Mouse (Mus musculus) retina, adult 2 months (tissue): ENCODE measurements around the gene Dusp5.

Experiments used
- DNase-seq: peaks from one replicate; pipeline ENCODE4 v3.0.0-alpha.2; 2012; ENCODE audit warnings: low read depth, low spot score

The Dusp5 gene

GRCm38 (mm10) chr19:53517370-53518096 is 11.4 kb upstream of the Dusp5 start:
- no peak for DNase-seq

DNA sequence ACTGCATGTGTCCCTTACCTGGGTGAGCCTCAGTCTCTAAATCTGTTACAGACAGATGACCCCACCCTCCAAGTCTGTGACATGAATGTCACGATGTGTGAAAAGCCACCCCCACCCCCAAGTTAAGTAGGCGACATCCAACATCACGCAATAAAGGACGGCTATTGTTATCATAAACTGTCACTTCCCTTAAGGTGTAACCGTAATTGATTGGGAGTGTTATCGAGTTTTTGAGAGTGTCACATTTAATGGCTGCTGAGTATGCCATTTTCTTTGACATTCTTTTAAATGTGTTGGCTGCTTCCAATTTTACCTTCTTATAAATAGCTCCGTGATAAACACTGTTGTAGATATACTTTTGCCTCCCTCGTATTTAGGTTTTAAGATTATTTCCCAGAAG is 9.4 kb upstream of the Dusp5 start:
- DNase-seq = no peak

DNA sequence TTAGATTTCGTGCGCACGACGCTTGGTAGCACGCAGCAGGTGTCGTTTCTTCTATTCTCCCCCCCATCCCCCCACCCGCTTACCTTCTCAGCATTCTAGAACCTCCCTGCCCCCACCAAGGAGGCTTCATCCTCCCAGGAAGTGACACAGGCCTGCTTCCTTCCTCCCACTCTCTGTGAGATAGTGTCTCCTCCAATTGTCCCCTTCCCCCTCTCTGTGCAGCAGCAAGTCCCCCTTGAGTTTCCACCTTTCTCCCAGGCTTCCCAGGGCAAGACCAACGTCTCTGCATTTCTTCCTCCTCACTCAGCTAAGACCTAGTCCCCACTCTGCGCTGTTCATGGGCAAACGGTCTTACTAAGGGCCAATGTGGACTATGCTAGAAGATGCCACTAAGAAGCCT is 8.9 kb upstream of the Dusp5 start:
- DNase-seq = no peak

DNA sequence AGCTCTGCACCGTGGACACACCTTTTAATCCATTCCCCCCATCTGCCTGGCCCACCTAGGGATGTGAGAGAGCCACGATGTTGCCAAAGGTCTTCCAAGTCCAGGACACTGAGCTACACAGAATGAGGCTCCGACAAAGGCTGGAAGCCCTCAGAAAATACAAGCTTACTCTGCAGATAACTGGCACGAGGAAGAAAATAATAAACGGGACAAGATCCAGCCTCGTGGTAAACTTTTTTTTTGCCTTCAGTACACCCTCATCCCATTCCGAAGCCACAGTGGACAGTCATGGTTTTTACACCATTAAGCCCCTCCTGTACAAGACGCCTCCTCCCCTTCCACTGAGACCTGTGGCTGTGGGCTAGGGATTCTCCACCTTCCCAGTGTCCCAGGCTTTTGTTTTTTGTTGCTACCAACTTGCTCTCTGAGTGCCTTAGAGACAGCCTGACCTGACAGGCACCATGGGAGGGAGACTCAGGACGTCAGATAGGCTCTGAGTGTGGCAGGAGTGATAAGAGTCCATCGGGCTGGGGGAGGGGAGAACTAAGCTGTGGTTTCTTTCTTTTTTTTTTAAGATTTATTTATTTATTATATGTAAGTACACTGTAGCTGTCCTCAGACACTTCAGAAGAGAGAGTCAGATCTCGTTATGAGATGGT is 7.6 kb upstream of the Dusp5 start:
- no peak for DNase-seq

GRCm38 (mm10) chr19:53527480-53527879 is 1.4 kb upstream of the Dusp5 start:
- DNase-seq = no peak

DNA sequence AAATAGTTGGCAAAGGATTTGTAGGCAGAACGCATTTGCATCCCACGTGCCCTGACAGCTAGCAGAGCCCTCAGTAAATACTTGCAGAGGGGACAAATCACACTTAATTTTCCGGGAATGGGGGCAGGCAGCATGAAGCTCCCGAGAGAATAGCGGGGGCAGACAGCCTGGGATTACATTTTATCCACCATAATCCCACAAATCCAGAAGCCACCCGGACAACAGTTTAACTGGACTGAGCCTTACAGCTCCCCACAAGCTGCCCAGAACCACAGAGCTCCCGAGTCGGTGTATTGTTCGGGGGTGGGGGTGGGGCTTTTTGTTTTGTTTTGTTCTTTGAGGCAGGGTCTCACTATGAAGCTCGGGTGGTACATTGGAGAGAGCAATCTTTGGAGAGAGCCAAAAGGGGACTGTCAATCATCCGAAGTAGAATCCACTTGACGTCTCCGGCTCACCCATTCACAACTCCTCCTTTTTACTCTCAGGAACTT is 733 bp upstream of the Dusp5 start:
- DNase-seq = no peak

GRCm38 (mm10) chr19:53529455-53529704 is 471 bp downstream of the Dusp5 start:
- DNase-seq = no peak

- DNase-seq = no peak
Measured at GRCm38 (mm10) chr19:53529705-53530562, 1.0 kb downstream of the Dusp5 start.

GRCm38 (mm10) chr19:53531416-53531815 is 2.5 kb downstream of the Dusp5 start:
- DNase-seq = no peak

DNA sequence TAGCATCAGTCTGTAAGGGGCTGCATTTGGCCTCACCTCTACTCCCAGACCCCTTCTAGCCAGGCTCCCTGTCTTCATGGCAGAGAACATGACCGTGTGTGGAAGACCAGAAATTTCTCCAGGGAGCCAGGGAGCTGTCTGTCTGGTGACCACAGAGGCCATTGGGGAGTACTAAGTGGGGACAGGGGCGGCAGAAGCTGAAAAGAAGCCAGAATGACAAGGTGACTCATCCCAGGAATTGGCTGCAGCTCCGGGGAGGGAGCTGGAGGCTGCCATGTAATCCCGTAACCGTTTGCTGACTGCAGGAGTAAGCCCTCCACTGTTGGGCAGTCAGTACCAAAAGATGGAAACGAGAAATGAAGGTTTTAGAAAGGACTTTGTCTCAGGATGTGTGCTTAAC is 3.1 kb downstream of the Dusp5 start:
- no peak for DNase-seq

- no peak for DNase-seq
Measured at GRCm38 (mm10) chr19:53532676-53533075, 3.8 kb downstream of the Dusp5 start.

- DNase-seq = no peak
Measured at GRCm38 (mm10) chr19:53533236-53533635, 4.3 kb downstream of the Dusp5 start.

GRCm38 (mm10) chr19:53533810-53534601 is 5.1 kb downstream of the Dusp5 start:
- DNase-seq = no peak

DNA sequence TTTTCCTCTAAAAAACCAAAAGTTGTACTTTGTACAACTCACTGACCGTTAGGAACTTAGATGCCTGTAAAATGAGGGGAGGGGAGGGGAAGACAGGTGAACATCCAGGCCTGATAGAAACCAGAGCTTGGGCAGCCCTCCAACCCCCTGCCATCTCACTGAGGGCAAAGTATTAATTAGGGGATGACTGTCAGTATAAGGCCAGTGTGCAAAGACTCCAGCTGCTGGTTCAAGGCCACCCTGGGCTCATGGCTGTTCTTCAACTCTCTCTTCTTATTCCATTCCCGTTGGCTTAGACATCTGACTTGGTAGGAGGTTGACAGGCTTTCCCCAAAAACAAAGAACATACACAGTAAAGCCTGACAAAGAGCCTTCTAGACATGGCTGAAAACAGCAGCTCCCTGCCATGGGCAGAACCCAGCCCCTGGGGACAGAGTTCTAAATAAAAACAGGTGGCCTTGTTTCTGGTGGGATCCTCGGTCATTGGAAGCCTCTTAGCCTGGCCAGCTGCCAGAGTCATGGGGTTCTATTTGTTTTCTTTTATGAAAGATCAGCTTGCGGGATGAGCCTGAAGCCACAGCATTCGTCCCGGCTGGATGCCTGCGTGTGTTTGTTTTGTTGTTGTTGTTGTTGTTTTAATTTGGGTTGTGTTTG is 6.0 kb downstream of the Dusp5 start:
- DNase-seq = no peak

- DNase-seq = no peak
Measured at GRCm38 (mm10) chr19:53535421-53535820, 6.5 kb downstream of the Dusp5 start.

- no peak for DNase-seq
Measured at GRCm38 (mm10) chr19:53536251-53536650, 7.3 kb downstream of the Dusp5 start.

GRCm38 (mm10) chr19:53536731-53537666 is 8.1 kb downstream of the Dusp5 start:
- no peak for DNase-seq

GRCm38 (mm10) chr19:53538024-53538423 is 9.1 kb downstream of the Dusp5 start:
- no peak for DNase-seq

DNA sequence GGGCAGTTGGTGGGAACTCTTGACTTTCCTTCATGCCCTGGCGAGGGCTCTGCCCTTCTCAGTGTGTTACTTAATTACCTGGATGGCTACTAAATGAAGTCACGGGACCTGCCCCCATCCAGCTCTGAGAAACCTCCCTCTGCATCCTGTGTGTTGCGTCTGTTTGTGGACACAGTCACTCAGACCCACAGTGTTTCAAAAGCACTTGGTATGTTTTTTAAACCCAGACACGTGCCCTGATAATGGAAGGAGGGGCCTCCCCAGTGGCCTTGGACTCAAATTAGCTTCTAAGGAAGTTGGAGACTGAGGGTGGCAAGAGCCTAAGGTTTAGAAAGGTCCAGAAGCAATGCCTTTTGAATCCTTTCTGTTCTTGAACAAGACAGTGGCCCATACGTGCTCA is 9.9 kb downstream of the Dusp5 start:
- DNase-seq = no peak

DNA sequence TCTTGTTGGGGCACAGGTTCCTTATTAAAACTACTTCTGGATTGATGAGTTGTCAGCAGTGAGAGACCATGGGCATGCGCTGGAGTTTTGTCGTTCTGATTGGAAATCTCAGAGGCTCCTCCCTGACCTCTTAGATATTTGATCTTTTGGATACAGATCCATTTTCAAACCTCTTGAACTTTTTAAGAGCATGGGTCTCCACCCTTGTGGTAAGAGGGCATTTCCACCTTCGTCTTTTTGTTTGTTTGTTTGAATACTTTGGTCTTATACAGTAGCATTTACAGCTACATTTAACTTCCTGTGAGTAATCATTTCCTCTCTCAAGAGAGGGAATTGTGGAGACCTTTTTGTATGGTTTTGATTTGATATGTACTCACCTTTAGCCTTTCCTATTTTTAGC is 10.4 kb downstream of the Dusp5 start:
- DNase-seq = no peak
